Mouse (Mus musculus) limb, embryonic 14.5 days (tissue): ENCODE results near the gene Ube3c. TPM values are rescaled to one million over a fixed set of nuclear protein-coding genes. Genes with fewer than 3 reads are reported as not detected.

Experiments
- ATAC-seq: fragments of 200-750 bp; cut with Nextera tagmentation; 2 replicates; pipeline ENCODE4 v1.8.0; 2017; ENCODE audit warnings: low read depth, moderate number of reproducible peaks, moderate TSS enrichment; ENCODE audit not compliant: low FRiP score
- DNase-seq: peaks from one replicate; pipeline ENCODE4 v3.0.0-alpha.2; 2015; ENCODE audit warnings: low spot score
- H3K27ac ChIP-seq: fragments of 300-500 bp; sonication (generic); replicated peaks from 2 replicates; pipeline ENCODE4 v1.5.1; 2014; ENCODE audit warnings: low read depth, mild to moderate bottlenecking, low read length, moderate library complexity, mixed read lengths
- H3K27me3 ChIP-seq: fragments of 300-500 bp; sonication (generic); 2 replicates; pipeline ENCODE4 v1.6.1; 2014; ENCODE audit warnings: low read length, mixed read lengths; ENCODE audit not compliant: control insufficient read depth, insufficient read depth
- H3K36me3 ChIP-seq: fragments of 300-500 bp; sonication (generic); 2 replicates; pipeline ENCODE4 v1.6.1; 2014; ENCODE audit warnings: mild to moderate bottlenecking, low read length, moderate library complexity, mixed read lengths; ENCODE audit not compliant: control insufficient read depth, insufficient read depth
- H3K4me1 ChIP-seq: fragments of 300-500 bp; sonication (generic); 2 replicates; pipeline ENCODE4 v1.6.1; 2014; ENCODE audit warnings: antibody characterized with exemption, low read length, mixed read lengths; ENCODE audit not compliant: control insufficient read depth, insufficient read depth
- H3K4me2 ChIP-seq: fragments of 300-500 bp; sonication (generic); replicated peaks from 2 replicates; pipeline ENCODE4 v1.6.1; 2014; ENCODE audit warnings: low read depth, mild to moderate bottlenecking, low read length, moderate library complexity; ENCODE audit not compliant: severe bottlenecking
- H3K4me3 ChIP-seq: fragments of 300-500 bp; sonication (generic); replicated peaks from 2 replicates; pipeline ENCODE4 v1.5.1; 2014; ENCODE audit warnings: low read length
- H3K9ac ChIP-seq: fragments of 300-500 bp; sonication (generic); 2 replicates; pipeline ENCODE4 v1.6.1; 2014; ENCODE audit warnings: mild to moderate bottlenecking, low read depth, low read length, moderate library complexity; ENCODE audit not compliant: severe bottlenecking
- H3K9me3 ChIP-seq: fragments of 300-500 bp; sonication (generic); 2 replicates; pipeline ENCODE4 v1.6.1; 2016; ENCODE audit warnings: low read length; ENCODE audit not compliant: control insufficient read depth
- POLR2A ChIP-seq: fragments of 200-500 bp; IDR thresholded peaks from 2 replicates; pipeline ENCODE4 v1.8.0; 2012; ENCODE audit warnings: inconsistent platforms, mild to moderate bottlenecking, moderate library complexity, borderline replicate concordance; ENCODE audit not compliant: insufficient read depth, insufficient read length; ENCODE audit errors: extremely low read depth
- WGBS: fragments of 180-500 bp; shearing (Covaris S2); extraction: QIAGEN DNeasy Blood & Tissue Kit; methylation state at CpG from one replicate; pipeline ENCODE4 v1.1.7; 2014; 5-methylcytosine and 5-hydroxymethylcytosine counted together
- polyA plus RNA-seq, 2 experiments: library from polyadenylated mRNA; depleted of rRNA in 1 of 2; stranded (reverse) in 1 of 2; unstranded in 1 of 2; fragments of >200 nt; fragmentation: Nextera tagmentation in 1 of 2; extraction: Ambion mirVana in 1 of 2; gene quantifications; 2 replicates each; pipeline versions ENCODE4 v1.2.1 to v1.2.3; 2012 to 2014

The Ube3c gene
- polyA plus RNA-seq, 2 experiments = 24.9 to 37.3 TPM

DNA sequence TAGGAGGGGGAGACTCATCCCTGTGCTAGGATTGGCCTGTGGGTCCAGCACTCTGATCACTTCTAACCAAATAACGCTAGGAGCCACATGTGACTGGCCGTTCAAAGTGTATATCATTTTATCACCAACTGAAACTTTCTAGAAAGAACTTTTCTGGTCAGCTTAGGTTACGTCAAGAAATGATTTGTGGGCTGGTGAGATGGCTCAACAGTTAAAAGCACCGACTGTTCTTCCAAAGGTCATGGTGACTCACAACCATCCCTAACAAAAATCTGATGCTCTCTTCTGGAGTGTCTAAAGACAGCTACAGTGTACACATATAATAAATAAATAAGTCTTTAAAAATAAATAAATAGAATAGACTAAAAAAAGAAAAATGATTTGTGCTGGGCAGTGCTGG, 103.5 kb downstream of the Ube3c start:
- no peak for TF ChIP-seq POLR2A
- Histone ChIP-seq H3K4me1 (no peaks in the 10 kb centered on the region), H3K9ac (no peak overlapping the region), H3K27me3 (no peaks in the 10 kb centered on the region), H3K4me3 (no peak overlapping the region), H3K36me3 (peaks cover 64% of the 10 kb centered on the region), H3K9me3 (no peaks in the 10 kb centered on the region), H3K27ac (no peak overlapping the region), H3K4me2 (no peak overlapping the region)
- WGBS = 93% methylated on average over 4 of the region's 4 CpGs
- ATAC-seq = no peak
- no peak for DNase-seq

- DNase-seq (no peak), ATAC-seq (no peak)
- H3K36me3 ChIP-seq = peaks cover 53% of the 10 kb centered on the region
- no peak overlapping the region for H3K27ac ChIP-seq
- no peak overlapping the region for H3K9ac ChIP-seq
- H3K4me2 ChIP-seq = no peak overlapping the region
- H3K27me3 ChIP-seq = no peaks in the 10 kb centered on the region
- 92% methylated on average over 4 of the region's 4 CpGs for WGBS
- no peak overlapping the region for H3K4me3 ChIP-seq
- no peaks in the 10 kb centered on the region for H3K9me3 ChIP-seq
- no peaks in the 10 kb centered on the region for H3K4me1 ChIP-seq
- no peak for TF ChIP-seq POLR2A
These were observed 105.3 kb downstream of the Ube3c start for GRCm38 (mm10) chr5:29674305-29674704.

- Histone ChIP-seq H3K4me2 (no peak overlapping the region), H3K4me1 (no peaks in the 10 kb centered on the region)
- no peak for DNase-seq
These were observed 107.4 kb downstream of the Ube3c start for GRCm38 (mm10) chr5:29676445-29676844.

DNA sequence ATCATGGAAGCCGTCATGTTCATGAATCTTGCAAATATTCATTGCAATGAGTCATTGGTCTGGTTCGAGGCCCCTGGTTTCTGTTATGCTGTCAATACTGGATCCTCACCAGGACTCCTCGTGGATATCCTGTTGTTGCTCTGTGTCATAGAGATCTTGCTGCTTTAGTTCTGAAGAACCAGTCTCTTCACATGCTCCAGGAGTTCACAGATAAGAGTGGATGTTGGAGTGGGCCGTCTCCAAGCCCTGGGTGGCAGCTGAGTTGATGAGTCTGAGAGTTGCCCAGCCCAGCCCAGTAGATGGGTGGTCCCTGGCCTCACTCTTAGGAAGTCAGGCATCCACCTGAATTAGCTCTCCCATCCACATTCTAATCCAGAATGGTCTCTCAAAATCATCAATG, 116.0 kb downstream of the Ube3c start:
- 89% methylated on average over 4 of the region's 4 CpGs for WGBS
- no peak for ATAC-seq

More at GRCm38 (mm10) chr5:29676445-29676844, 107.4 kb downstream of the Ube3c start:
- WGBS = 91% methylated on average over 3 of the region's 3 CpGs
- Histone ChIP-seq H3K36me3 (peaks cover 40% of the 10 kb centered on the region), H3K4me3 (no peak overlapping the region), H3K9ac (no peak overlapping the region), H3K27ac (no peak overlapping the region), H3K27me3 (no peaks in the 10 kb centered on the region), H3K9me3 (no peaks in the 10 kb centered on the region)
- ATAC-seq = no peak
- TF ChIP-seq POLR2A = no peak

DNA sequence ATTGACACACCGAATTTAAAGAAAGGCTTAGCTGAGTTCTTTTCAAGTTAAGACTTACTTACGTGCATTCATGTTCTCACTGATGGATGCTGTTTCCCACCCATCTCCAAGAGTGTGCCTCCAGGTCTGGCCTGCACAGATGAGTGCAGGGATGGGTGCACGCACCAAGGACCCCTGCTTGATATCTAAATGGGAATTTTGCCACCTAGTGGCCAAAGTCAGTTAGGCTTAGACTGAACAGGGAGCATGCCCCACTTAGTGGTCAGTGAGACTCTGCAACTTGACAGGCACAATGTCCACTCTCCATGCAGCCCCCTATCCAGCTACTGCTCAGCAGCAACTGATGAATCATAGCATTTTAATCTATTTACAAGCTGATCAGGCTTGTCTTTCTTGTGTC, 118.6 kb downstream of the Ube3c start:
- no peak overlapping the region for H3K9ac ChIP-seq
- H3K4me3 ChIP-seq = no peak overlapping the region
- no peak for ATAC-seq
- no peak for TF ChIP-seq POLR2A
- H3K36me3 ChIP-seq = no peaks in the 10 kb centered on the region
- no peaks in the 10 kb centered on the region for H3K9me3 ChIP-seq
- no peak overlapping the region for H3K27ac ChIP-seq
- no peak overlapping the region for H3K4me2 ChIP-seq
- no peaks in the 10 kb centered on the region for H3K4me1 ChIP-seq
- WGBS = 49% methylated on average over 3 of the region's 3 CpGs
- DNase-seq = peak; percentile 12
- H3K27me3 ChIP-seq = no peaks in the 10 kb centered on the region

More for the DNA sequence above, 116.0 kb downstream of the Ube3c start:
- DNase-seq = no peak
- Histone ChIP-seq H3K27ac (no peak overlapping the region), H3K4me1 (no peaks in the 10 kb centered on the region), H3K4me3 (no peak overlapping the region), H3K9ac (no peak overlapping the region), H3K27me3 (no peaks in the 10 kb centered on the region), H3K9me3 (no peaks in the 10 kb centered on the region), H3K36me3 (0 out of 2 replicates have a peak, but pooled peaks cover 3% of the 10 kb centered on the region), H3K4me2 (no peak overlapping the region)
- no peak for TF ChIP-seq POLR2A

- TF ChIP-seq POLR2A = no peak
- no peak overlapping the region for H3K4me3 ChIP-seq
- ATAC-seq (no peak), DNase-seq (no peak)
- H3K4me1 ChIP-seq = no peaks in the 10 kb centered on the region
- H3K9ac ChIP-seq = no peak overlapping the region
- no peaks in the 10 kb centered on the region for H3K36me3 ChIP-seq
- no peaks in the 10 kb centered on the region for H3K27me3 ChIP-seq
- no peak overlapping the region for H3K27ac ChIP-seq
- no peak overlapping the region for H3K4me2 ChIP-seq
- H3K9me3 ChIP-seq = no peaks in the 10 kb centered on the region
- 58% methylated on average over 7 of the region's 7 CpGs for WGBS
These were observed 119.3 kb downstream of the Ube3c start for GRCm38 (mm10) chr5:29688352-29688751.
